Mouse (Mus musculus): ENCODE data around the gene Mblac2. TPM values are rescaled to one million over a fixed set of nuclear protein-coding genes. Genes with fewer than 3 reads are reported as not detected.

Mblac2 gene
- total RNA-seq (2014; fragmentation: Nextera tagmentation) (7.8 and 9.9 TPM in 2 replicates), total RNA-seq (2017) (5.1 and 6.1 TPM in 2 replicates), polyA plus RNA-seq (2012) (0.62 and 0.75 TPM in 2 replicates)

- TF ChIP-seq TAL1 (conservative IDR thresholded peaks at IDR 0.05; ENCODE audit: low read depth, low read length) (no peak), GATA1 (IDR thresholded peaks at IDR 0.05; ENCODE audit: borderline replicate concordance, low read length) (no peak), GATA2 (IDR thresholded peaks at IDR 0.05; ENCODE audit: borderline replicate concordance, low read depth, low read length) (no peak)
- Histone ChIP-seq H3K27me3 (ENCODE audit: insufficient read depth, low read length) (no peaks in the 10 kb centered on the region), H3K4me3 (ENCODE audit: low read depth, low read length) (peak within 1 kb of the TSS; percentile 92), H3K36me3 (replicated peaks) (peaks cover 16% of the 10 kb centered on the region), H3K4me1 (ENCODE audit: insufficient read depth, low read depth, low read length) (peaks cover 58% of the 10 kb centered on the region), H3K9me3 (replicated peaks) (no peaks in the 10 kb centered on the region)
- ATAC-seq (ENCODE audit: extremely low read depth, insufficient number of reproducible peaks, low FRiP score, poor library complexity, severe bottlenecking) (peak; percentile 82), DNase-seq (ENCODE audit: low spot score) (peak; percentile 85)
These were observed at the start of gene Mblac2, which contains the start of gene Polr3g for GRCm38 (mm10) chr13:81710775-81711545. Gene Mblac2, plus strand, starts transcription at chr13:81711341. Gene Polr3g, minus strand, starts transcription at chr13:81711013.

- DNase-seq (ENCODE audit: low spot score) (peak; percentile 64), ATAC-seq (ENCODE audit: extremely low read depth, insufficient number of reproducible peaks, low FRiP score, poor library complexity, severe bottlenecking) (peak; percentile 85)
- no peak for TF ChIP-seq CTCF (IDR thresholded peaks at IDR 0.05; ENCODE audit: low read depth, low read length)
- TF ChIP-seq POLR2AphosphoS5 (IDR thresholded peaks at IDR 0.05; ENCODE audit: insufficient replicate concordance, low read depth, low read length), result no peak
- no peak for TF ChIP-seq GATA2 (IDR thresholded peaks at IDR 0.05; ENCODE audit: borderline replicate concordance, low read depth, low read length)
- TF ChIP-seq TAL1 (conservative IDR thresholded peaks at IDR 0.05; ENCODE audit: low read depth, low read length), result peak; percentile 37; the same call in 1 of the 2 replicates
- Histone ChIP-seq H3K4me3 (ENCODE audit: low read depth, low read length) (peak overlapping the region; percentile 39; the same call in 1 of the 2 replicates), H3K4me1 (ENCODE audit: insufficient read depth, low read depth, low read length) (peaks cover 45% of the 10 kb centered on the region), H3K9me3 (replicated peaks) (no peaks in the 10 kb centered on the region), H3K36me3 (replicated peaks) (peaks cover 55% of the 10 kb centered on the region), H3K27me3 (ENCODE audit: insufficient read depth, low read length) (no peaks in the 10 kb centered on the region)
These were observed 47.4 kb upstream of the Mblac2 start for GRCm38 (mm10) chr13:81663566-81664330.

DNA sequence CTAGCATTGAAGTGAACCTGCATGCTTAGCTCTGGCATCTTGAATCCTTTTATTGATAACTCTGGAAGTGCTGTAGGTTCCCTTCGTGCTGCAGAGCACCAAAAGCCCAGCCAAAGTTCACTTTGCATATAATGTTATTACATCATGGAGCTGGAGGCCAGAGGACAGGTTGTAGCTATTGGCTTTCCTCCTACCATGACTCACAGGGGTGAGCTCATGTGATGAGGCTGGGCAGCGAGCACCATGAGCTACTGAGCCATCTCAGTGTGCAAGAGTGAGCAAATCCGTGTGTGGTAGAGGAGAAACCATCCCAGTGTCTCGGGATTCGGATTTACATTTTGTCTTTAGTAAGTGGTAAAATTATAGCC, 46.8 kb upstream of the Mblac2 start:
- Histone ChIP-seq H3K9me3 (replicated peaks) (no peaks in the 10 kb centered on the region), H3K4me1 (ENCODE audit: insufficient read depth, low read depth, low read length) (peaks cover 41% of the 10 kb centered on the region), H3K27me3 (ENCODE audit: insufficient read depth, low read length) (no peaks in the 10 kb centered on the region), H3K4me3 (ENCODE audit: low read depth, low read length) (no peak overlapping the region), H3K36me3 (replicated peaks) (peaks cover 61% of the 10 kb centered on the region)
- DNase-seq (ENCODE audit: low spot score) (no peak), ATAC-seq (ENCODE audit: extremely low read depth, insufficient number of reproducible peaks, low FRiP score, poor library complexity, severe bottlenecking) (no peak)
- TF ChIP-seq GATA2 (IDR thresholded peaks at IDR 0.05; ENCODE audit: borderline replicate concordance, low read depth, low read length) (no peak), POLR2AphosphoS5 (IDR thresholded peaks at IDR 0.05; ENCODE audit: insufficient replicate concordance, low read depth, low read length) (no peak)

DNA sequence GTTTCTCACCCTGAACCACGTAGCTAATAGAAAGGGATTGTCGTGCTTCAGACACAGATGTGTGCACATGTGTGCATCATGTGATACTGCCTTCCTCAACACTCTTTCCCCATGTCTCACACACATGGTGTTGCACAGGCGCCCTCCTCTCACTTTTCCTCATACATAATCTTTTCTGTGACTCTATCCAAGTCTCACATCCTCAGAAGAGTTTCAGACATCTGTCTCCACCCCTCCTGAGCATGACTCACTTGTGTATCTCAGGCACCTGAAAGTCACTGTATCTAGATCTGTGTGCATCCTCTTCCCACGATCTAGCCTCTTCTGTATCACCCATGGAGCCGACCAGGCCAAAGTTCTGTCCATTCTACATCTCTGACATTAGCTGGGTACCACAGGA, 43.4 kb upstream of the Mblac2 start:
- Histone ChIP-seq H3K9me3 (replicated peaks) (no peaks in the 10 kb centered on the region), H3K4me3 (ENCODE audit: low read depth, low read length) (no peak overlapping the region), H3K36me3 (replicated peaks) (peaks cover 64% of the 10 kb centered on the region), H3K4me1 (ENCODE audit: insufficient read depth, low read depth, low read length) (peaks cover 21% of the 10 kb centered on the region), H3K27me3 (ENCODE audit: insufficient read depth, low read length) (no peaks in the 10 kb centered on the region)
- DNase-seq (ENCODE audit: low spot score), result no peak
- ATAC-seq (ENCODE audit: extremely low read depth, insufficient number of reproducible peaks, low FRiP score, poor library complexity, severe bottlenecking), result no peak
- no peak for TF ChIP-seq GATA2 (IDR thresholded peaks at IDR 0.05; ENCODE audit: borderline replicate concordance, low read depth, low read length)
- no peak for TF ChIP-seq POLR2AphosphoS5 (IDR thresholded peaks at IDR 0.05; ENCODE audit: insufficient replicate concordance, low read depth, low read length)
- no peak for TF ChIP-seq GATA1 (IDR thresholded peaks at IDR 0.05; ENCODE audit: borderline replicate concordance, low read length)
- TF ChIP-seq TAL1 (conservative IDR thresholded peaks at IDR 0.05; ENCODE audit: low read depth, low read length), result no peak
- no peak for TF ChIP-seq CTCF (IDR thresholded peaks at IDR 0.05; ENCODE audit: low read depth, low read length)

DNA sequence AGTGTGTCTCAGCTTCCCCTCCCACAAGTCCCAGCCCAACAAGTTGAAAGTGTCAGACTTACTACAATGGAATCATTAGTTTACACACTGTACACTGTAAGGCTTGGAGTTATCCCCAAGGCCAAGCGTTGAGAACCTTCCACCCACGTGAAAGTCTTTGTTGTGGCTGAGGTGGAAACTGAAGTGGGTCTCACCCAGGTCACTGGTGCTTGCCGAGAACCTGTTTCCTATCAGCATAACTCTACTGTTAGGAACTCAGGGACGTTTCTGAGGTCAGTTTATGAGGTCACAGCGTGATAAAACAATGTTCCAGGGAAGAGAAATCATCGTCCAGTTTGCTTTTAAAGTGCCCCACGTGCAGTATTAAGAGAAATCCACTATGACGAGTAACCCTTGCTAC, 35.8 kb upstream of the Mblac2 start:
- peaks cover 2% of the 10 kb centered on the region; the same call in 1 of the 2 replicates for H3K4me1 ChIP-seq (ENCODE audit: insufficient read depth, low read depth, low read length)
- no peak overlapping the region for H3K4me3 ChIP-seq (ENCODE audit: low read depth, low read length)
- TF ChIP-seq POLR2AphosphoS5 (IDR thresholded peaks at IDR 0.05; ENCODE audit: insufficient replicate concordance, low read depth, low read length), result no peak
- no peak for TF ChIP-seq GATA2 (IDR thresholded peaks at IDR 0.05; ENCODE audit: borderline replicate concordance, low read depth, low read length)
- no peak for TF ChIP-seq TAL1 (conservative IDR thresholded peaks at IDR 0.05; ENCODE audit: low read depth, low read length)
- no peak for TF ChIP-seq CTCF (IDR thresholded peaks at IDR 0.05; ENCODE audit: low read depth, low read length)
- no peak for TF ChIP-seq GATA1 (IDR thresholded peaks at IDR 0.05; ENCODE audit: borderline replicate concordance, low read length)
- H3K27me3 ChIP-seq (ENCODE audit: insufficient read depth, low read length), result no peaks in the 10 kb centered on the region
- no peaks in the 10 kb centered on the region for H3K9me3 ChIP-seq (replicated peaks)
- peaks cover 73% of the 10 kb centered on the region for H3K36me3 ChIP-seq (replicated peaks)
- DNase-seq (ENCODE audit: low spot score) (no peak), ATAC-seq (ENCODE audit: extremely low read depth, insufficient number of reproducible peaks, low FRiP score, poor library complexity, severe bottlenecking) (no peak)

GRCm38 (mm10) chr13:81683107-81683506, 28.0 kb upstream of the Mblac2 start:
- Histone ChIP-seq H3K27me3 (ENCODE audit: insufficient read depth, low read length) (no peaks in the 10 kb centered on the region), H3K36me3 (replicated peaks) (peaks cover 85% of the 10 kb centered on the region), H3K4me1 (ENCODE audit: insufficient read depth, low read depth, low read length) (peaks cover 5% of the 10 kb centered on the region; the same call in 1 of the 2 replicates), H3K9me3 (replicated peaks) (no peaks in the 10 kb centered on the region), H3K4me3 (ENCODE audit: low read depth, low read length) (no peak overlapping the region)
- DNase-seq (ENCODE audit: low spot score) (no peak), ATAC-seq (ENCODE audit: extremely low read depth, insufficient number of reproducible peaks, low FRiP score, poor library complexity, severe bottlenecking) (peak; percentile 22; the same call in 1 of the 2 replicates)
- no peak for TF ChIP-seq GATA2 (IDR thresholded peaks at IDR 0.05; ENCODE audit: borderline replicate concordance, low read depth, low read length)
- no peak for TF ChIP-seq POLR2AphosphoS5 (IDR thresholded peaks at IDR 0.05; ENCODE audit: insufficient replicate concordance, low read depth, low read length)
- no peak for TF ChIP-seq CTCF (IDR thresholded peaks at IDR 0.05; ENCODE audit: low read depth, low read length)
- no peak for TF ChIP-seq GATA1 (IDR thresholded peaks at IDR 0.05; ENCODE audit: borderline replicate concordance, low read length)
- TF ChIP-seq TAL1 (conservative IDR thresholded peaks at IDR 0.05; ENCODE audit: low read depth, low read length), result no peak
